Mouse (Mus musculus): Measurements from ENCODE around the gene Trim25.
"Not testable (repeated sequence)": the region's sequence is repeated elsewhere in the genome, so short reads cannot be mapped to it uniquely, and the experiment has no call there.

Trim25 gene

GRCm38 (mm10) chr11:89026117-89026516 is 26.9 kb downstream of the Trim25 start:
- DNase-seq: no peak

GRCm38 (mm10) chr11:89027955-89028361 is 28.8 kb downstream of the Trim25 start:
- no peak for DNase-seq

DNA sequence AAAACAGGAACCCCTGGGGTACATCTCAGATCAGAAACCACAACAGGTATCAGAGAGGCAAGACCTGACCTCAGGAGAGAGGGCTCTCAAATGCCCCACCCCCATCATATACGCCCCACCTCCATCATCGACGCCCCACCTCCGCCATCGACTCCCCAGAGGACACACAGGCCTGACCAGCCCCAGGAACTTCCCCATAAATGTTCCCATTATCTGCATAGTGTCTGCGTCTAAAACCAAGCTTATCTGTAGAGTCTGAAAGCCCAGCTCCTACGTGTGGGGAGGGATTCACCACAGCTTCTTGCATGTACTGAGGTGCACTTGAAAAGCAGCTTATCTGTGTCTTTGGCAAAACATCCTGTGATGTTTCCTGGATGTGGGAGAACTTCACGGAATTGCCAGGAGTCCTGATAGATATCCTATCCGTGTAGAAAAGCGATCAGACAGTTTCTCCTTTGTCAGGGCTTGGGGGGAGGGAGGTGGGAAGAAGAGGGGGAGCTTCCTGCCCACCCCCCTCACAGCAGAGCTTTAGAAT is 29.8 kb downstream of the Trim25 start:
- no peak for DNase-seq

- DNase-seq: no peak
Observed at GRCm38 (mm10) chr11:89030552-89030951, 31.4 kb downstream of the Trim25 start.

GRCm38 (mm10) chr11:89031189-89031588 is 32.0 kb downstream of the Trim25 start:
- no peak for DNase-seq

DNA sequence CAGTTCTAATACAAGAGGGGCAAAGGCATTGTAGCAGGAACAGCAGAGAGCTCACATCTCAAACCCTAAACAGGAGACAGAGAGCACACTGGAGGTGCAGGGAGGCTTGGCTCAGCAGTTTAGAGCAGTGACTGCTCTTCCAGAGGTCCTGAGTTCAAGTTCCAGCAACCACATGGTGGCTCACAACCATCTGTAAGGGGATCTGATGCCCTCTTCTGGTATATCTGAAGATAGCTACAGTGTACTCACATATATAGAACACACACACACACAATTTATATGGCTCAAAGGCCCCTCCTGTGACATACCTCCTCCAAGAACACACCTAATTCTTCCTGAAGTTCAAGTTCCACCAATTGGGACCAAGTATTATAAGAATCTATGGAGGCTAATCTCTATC is 35.4 kb downstream of the Trim25 start:
- DNase-seq: no peak

DNA sequence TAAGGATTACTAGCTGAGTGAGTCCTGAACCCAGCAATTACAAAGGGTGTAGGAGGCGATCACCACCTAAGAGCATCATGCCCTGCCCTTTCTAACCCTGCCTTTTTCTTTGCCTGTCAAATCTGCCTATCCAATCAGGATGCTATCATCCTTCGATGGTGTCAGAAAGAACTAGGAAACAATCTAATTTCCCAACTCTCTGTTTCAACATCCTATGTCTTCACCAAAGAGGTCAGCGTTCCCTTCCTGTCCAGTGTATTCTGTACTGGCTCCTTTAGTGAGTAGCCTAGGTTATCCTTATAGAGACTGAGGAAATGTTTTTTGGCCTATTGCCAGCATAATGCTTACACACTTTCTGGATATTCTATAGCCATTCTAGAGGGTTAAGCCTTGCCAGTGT is 36.4 kb downstream of the Trim25 start:
- DNase-seq: no peak

DNA sequence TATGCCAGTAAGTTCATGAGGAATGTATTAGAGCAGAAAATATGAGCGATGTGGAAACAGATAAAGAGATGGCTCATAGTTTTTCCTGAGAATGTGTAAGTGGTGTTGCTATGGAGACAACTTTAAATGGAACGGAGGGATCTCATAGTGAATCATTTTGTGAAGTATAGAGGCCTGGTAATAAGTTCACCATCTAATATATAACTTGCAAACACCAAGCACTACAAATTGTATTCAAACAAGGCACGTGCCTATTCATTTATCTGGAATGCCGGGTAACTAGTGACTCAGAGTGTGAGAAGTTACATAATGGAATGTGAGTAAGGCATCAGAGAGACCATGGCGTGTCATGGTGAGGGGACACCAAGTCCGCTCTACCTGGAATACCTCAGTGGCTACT is 39.3 kb downstream of the Trim25 start:
- no peak for DNase-seq

DNA sequence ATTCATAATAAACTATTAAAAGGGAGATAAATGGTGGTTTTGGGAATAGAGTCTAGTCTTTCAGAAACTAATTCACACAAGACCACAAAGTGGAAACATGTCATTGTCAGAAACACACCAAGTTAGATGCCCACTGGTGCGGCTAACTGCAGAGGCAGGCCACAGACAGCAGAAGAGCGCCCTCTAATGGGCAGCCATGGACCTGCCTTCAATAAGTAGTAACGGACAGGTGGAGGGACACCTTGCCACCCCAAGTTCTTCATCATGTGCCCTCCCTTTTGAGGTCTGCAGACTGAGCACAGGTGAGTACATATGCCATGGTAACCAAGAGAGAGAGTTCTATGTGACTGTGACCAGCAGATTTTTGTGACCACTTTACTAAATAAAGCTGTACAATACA is 40.1 kb downstream of the Trim25 start:
- peak; percentile 48 for DNase-seq

DNA sequence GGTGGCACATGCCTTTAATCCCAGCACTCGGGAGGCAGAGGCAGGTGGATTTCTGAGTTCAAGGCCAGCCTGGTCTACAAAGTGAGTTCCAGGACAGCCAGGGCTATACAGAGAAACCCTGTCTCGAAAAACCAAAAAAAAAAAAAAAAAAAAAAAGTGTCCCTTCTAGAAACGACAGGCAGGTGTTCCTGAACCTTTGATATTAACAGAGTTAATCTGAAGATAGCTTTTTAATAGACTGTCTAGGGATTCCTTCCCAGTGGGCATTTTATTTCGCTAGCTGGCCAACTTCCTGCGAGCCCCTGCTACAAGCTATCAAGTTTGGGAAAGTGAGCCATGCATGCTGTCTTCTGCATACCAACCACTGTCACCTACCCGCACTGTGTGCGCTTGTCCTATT is 41.9 kb downstream of the Trim25 start:
- DNase-seq: not testable (repeated sequence)

DNA sequence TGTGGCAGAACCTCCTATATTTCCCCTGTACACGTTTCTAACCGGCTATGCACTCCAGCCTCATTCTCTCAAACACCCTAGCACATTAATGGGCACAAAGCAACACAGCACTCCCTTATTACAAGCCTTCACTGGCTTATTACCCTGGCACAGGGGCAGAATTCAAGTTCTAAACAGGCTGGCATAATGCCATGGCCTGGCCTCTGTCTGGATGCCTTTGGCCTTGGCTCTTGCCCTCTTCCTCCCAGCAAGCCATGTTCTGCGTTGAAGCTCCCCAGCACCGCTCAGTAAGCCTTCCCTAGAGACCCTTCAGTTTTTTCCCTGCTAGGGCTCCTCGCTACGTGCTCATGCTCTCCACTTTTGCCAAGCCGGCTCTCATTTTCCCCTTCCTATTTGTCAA is 43.9 kb downstream of the Trim25 start:
- DNase-seq: no peak

- not testable (repeated sequence) for DNase-seq
Observed at GRCm38 (mm10) chr11:89045501-89045900, 46.3 kb downstream of the Trim25 start.

DNA sequence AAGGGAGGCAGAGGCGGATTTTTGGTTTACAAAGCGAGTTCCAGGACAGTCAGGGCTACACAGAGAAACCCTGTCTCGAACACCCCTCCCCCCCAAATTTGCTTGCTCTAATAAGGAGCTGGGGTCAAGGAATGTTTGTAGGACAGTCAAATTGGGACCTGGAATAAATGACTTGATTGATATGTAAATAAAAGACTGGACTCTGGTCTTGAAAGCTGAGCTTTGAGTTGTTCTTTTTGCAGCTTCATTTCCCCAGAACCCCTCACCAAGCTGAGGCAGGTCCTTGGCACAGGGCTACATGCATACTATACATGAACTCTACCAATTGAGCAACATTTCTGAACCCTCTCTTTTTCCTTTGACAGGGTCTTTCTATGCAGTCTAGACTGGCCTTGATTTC is 46.8 kb downstream of the Trim25 start:
- no peak for DNase-seq

DNA sequence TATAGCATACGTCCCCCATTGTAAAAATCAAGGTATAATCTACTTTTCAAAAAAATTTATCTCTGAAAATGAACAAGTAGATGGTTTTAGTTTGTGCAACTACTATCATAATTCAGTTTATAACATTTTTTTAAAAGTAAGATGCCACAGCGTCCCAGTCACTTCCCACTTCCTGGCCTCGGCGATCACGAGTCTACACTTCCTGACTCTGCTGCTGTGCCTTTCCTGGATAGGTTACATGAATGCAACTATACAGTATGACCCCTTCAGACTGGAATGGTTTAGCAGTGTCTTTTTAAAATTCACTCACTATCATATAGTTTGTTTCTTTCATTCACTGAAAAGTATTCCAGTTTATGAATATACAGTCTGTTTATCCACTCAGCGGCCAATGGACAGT is 52.6 kb downstream of the Trim25 start:
- no peak for DNase-seq

GRCm38 (mm10) chr11:89055931-89056690 is 56.9 kb downstream of the Trim25 start:
- DNase-seq: no peak

DNA sequence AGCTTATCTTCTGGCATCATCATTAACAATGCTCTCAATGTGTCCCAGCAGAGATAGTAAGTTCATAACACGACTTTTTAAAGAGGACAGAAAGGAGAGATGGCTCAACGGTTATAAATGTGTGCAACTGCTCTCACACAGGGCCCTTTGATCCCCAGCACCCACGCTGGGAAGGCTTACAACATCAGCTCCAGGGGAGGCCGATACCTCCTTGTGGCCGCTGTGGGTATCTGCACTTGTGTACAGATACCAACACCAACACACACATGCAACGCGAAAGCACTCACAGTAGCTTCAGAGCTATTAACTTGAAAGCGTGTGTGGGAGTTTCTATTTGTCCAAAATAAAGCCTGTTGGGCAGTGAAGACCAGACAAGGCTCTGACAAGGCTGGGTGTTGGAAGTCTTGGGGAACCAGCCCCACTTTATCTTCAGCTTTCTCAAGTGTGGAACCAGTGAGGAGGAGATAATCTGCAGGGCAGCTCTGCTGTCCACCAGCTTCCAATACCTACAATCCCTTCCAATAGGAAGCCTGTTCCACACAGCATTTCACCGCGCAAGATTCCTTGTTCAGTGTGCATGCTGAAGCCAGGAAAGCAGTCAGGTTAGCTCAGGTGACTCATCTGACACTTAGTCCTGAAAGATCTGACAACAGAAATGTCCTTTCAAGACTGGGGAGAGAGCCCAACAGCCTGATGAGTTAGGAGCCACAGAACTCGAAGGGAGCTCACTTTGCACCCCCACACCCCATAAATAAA is 59.5 kb downstream of the Trim25 start:
- DNase-seq: no peak

DNA sequence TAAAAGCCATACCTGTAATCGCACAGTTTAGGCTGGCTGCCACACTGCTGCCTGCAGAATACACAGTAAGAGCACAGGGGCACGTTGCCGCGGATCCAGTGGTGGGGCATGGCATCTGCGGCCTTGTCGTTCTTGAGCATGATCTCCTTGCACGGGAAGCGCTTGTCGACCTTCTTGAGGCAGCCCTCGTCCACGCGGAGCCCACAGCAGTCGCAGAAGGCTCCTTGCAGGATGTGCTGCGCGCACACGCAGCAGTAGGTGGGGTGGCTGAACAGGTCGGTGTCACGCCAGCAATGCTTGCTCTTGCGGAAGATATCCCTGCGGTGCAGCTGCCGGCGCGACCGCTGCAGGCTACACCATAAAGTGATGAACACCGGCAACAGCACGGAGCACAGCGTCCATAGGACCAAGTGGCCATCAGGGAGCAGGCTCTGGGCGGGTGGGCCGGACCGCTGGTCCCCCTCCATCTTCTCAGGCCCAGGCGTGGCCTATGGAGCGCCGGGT is 60.8 kb downstream of the Trim25 start:
- DNase-seq: peak; percentile 64

DNA sequence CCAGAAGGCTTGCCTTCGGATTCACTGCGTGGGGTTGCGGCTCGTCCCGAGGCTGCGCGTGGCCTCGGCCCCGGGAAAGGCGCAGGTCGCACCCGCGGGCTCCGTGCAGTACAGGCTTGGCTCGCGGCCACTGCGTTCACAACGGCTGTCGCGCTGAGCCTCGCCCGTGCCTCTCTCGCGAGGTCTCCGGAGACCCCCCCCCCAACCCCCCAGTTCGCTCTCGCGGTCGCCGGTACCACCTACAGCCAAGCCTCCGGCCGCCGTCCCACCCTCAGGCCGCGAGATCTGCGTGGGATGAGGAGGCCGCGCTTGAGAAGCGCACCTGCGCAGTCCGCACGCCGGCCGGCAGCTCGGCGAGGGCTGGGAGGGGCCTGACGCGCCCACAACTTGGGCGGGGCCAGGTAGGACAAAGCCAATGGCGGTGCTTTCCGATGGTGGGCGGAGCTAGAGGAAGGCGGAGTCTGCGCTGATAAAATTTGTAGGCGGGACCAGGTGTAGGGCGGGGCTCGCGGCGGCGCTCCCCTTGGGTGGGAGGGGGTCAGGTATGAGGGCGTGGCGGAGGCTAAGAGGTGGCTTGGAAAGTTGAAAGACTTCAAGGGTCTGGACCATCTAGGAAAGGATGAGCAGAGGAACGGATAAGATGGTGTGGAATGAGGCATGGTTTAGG is 61.4 kb downstream of the Trim25 start:
- DNase-seq: peak; percentile 96

DNA sequence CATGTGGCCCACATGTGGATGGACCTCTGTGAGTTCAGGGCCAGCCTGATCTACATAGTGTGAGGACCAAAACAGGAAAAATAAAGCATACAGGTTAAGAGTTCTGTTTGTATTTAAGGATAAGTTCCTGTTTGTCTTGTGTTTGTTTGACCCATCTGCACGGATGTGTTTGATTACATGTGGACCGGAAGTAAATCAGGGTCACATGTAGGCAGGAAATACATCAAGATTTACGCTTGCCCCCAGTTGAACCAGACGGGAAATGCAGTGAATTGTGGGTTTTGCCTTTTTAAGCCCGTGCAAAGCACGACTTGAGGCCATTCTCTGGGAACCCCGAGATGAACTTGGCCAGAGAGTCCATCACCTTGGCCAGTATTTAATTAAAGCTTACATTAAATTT is 62.2 kb downstream of the Trim25 start:
- DNase-seq: no peak

GRCm38 (mm10) chr11:89064312-89064711 is 65.1 kb downstream of the Trim25 start:
- DNase-seq: no peak

DNA sequence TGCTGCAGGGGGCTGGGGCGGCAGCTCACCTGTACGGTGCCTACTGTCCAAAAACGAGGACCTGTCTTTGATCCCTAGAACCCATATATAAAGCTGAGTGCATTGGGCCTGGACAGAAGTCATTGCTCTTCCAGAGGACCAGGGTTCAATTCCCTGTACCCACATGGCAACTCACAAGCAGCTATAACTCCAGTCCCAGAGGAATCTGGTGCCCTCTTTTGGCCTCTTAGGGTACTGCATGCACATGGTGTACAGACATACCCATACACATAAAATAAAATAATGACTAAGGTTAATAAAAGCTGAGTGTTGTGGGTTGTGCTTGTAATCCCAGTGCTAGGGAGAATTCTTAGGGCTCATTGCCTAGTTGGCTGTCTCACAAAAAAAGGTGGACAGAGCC is 66.1 kb downstream of the Trim25 start:
- DNase-seq: no peak

GRCm38 (mm10) chr11:89066126-89066525 is 67.0 kb downstream of the Trim25 start:
- DNase-seq: no peak

DNA sequence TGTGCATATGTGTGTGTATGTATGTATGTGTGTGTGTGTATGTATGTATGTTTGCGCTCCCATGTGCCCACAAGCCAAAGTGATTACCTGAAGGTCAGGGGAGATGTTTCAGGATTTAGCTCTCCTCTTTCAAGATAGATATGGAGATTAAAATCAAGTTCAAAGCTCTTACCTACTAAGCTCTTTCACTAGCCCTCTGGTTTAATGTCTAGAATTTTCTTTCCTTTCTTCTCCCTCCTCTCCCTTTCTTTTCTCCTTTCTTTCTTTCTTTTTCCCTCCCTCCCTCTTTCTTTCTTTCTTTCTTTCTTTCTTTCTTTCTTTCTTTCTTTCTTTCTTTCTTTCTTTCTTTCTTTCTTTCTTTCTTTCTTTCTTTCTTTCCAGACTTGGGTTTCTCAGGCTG is 67.6 kb downstream of the Trim25 start, which contains the start of gene Dgke:
Gene Dgke, minus strand, starts transcription at position 101 of the 400 bp plus-strand sequence.
- DNase-seq: no peak
